ENCODE assay signal across 20 mouse cellular contexts in genomic region chr15:53998600-53999290, GRCm38 (mm10).
A peak's percentile ranks its signal among the peaks of the same experiment; 100 is the strongest.
DNase-seq lines count a peak whose midpoint lies in the region; ATAC-seq and TF ChIP-seq lines count a peak whose summit lies in the region.
"Had no signal": no experiment of that assay in that cellular context is flagged by ENCODE, and none has a peak within 500 bp of the region (broad histone marks: within the 10 kb centered on the region; RNA-seq: fewer than 3 reads in every experiment).

No protein-coding gene starts in this region.

- no peak for ATAC-seq in megakaryocyte, adult 5-6 weeks (ENCODE audit: poor library complexity, severe bottlenecking)
- no peak for ATAC-seq in granulocyte monocyte progenitor cell, adult 5-6 weeks (replicated peaks; ENCODE audit: poor library complexity, severe bottlenecking)
- no peak for ATAC-seq in forebrain, postnatal 0 days
- ATAC-seq: forebrain, embryonic 13.5 days had no signal

- peak; percentile 6 for DNase-seq in cerebellum, adult 11 months
- peak; percentile 20 for DNase-seq in cerebellum, adult 9-11 months
- no peak for DNase-seq in right cerebral cortex, postnatal 14 days
- no peak for DNase-seq in forebrain, postnatal 0 days
- DNase-seq: adrenal gland, postnatal 10 days; heart, postnatal 4 days; kidney, adult 11 months; kidney, postnatal 36 days; lung, postnatal 4 days; thymus, adult 2 months had no signal

- no peak for TF ChIP-seq CTCF in forebrain, postnatal 0 days (IDR thresholded peaks at IDR 0.05; ENCODE audit: low read depth)

- 93% methylated on average over 6 of the region's 6 CpGs for WGBS in forebrain, postnatal 0 days

- no peak overlapping the region for H3K9ac ChIP-seq in forebrain, postnatal 0 days
- H3K9ac ChIP-seq: forebrain, embryonic 13.5 days; kidney, embryonic 15.5 days; liver, embryonic 14.5 days had no signal

- peak overlapping the region; percentile 15 for H3K4me3 ChIP-seq in megakaryocyte, embryonic 14.5 days (replicated peaks)
- H3K4me3 ChIP-seq in forebrain, postnatal 0 days (ENCODE audit: low read depth, low read length): no peak overlapping the region
- H3K4me3 ChIP-seq: forebrain, embryonic 13.5 days; heart, embryonic 10.5 days; kidney, embryonic 15.5 days; midbrain, embryonic 10.5 days had no signal

- H3K27ac ChIP-seq in forebrain, postnatal 0 days (ENCODE audit: low read depth, low read length): no peak overlapping the region
- H3K27ac ChIP-seq: forebrain, embryonic 13.5 days; heart, embryonic 10.5 days; kidney, embryonic 15.5 days; liver, embryonic 14.5 days; midbrain, embryonic 10.5 days; stomach, postnatal 0 days had no signal

- H3K4me1 ChIP-seq in megakaryocyte, embryonic 14.5 days: no peaks in the 10 kb centered on the region
- no peaks in the 10 kb centered on the region for H3K4me1 ChIP-seq in forebrain, postnatal 0 days (ENCODE audit: insufficient read depth)
- H3K4me1 ChIP-seq: forebrain, embryonic 13.5 days; heart, embryonic 10.5 days; kidney, embryonic 15.5 days; midbrain, embryonic 10.5 days had no signal

- no peak overlapping the region for H3K4me2 ChIP-seq in forebrain, postnatal 0 days (ENCODE audit: low read depth)
- H3K4me2 ChIP-seq: forebrain, embryonic 13.5 days; kidney, embryonic 15.5 days had no signal

- H3K27me3 ChIP-seq in megakaryocyte, embryonic 14.5 days (replicated peaks): no peaks in the 10 kb centered on the region
- H3K27me3 ChIP-seq in forebrain, postnatal 0 days (ENCODE audit: insufficient read depth, low read length): no peaks in the 10 kb centered on the region
- H3K27me3 ChIP-seq: forebrain, embryonic 13.5 days; kidney, embryonic 15.5 days had no signal

- peaks cover 19% of the 10 kb centered on the region for H3K9me3 ChIP-seq in megakaryocyte, embryonic 14.5 days
- no peaks in the 10 kb centered on the region for H3K9me3 ChIP-seq in forebrain, postnatal 0 days (ENCODE audit: low read length)
- H3K9me3 ChIP-seq: forebrain, embryonic 13.5 days; heart, embryonic 10.5 days; kidney, embryonic 15.5 days; midbrain, embryonic 10.5 days had no signal

- no peaks in the 10 kb centered on the region for H3K36me3 ChIP-seq in megakaryocyte, embryonic 14.5 days (replicated peaks; ENCODE audit: low read length)
- H3K36me3 ChIP-seq in forebrain, postnatal 0 days (ENCODE audit: insufficient read depth): no peaks in the 10 kb centered on the region
- H3K36me3 ChIP-seq: G1E; heart, embryonic 10.5 days; kidney, embryonic 15.5 days; midbrain, embryonic 10.5 days had no signal

Comparison
In these comparisons a context has a peak if more than half of its experiments do, and no peak if none do; other contexts are left out.
1. DNase-seq: peak in cerebellum, adult 11 months (single experiment) and cerebellum, adult 9-11 months (single experiment); none in right cerebral cortex, postnatal 14 days (single experiment) and forebrain, postnatal 0 days (single experiment).